Mouse (Mus musculus) forelimb bud, embryonic 11.5 days (tissue): ENCODE measurements at regions not wholly inside any gene's neighbourhood (a gene's known extent, or its start where the extent isn't known, plus 50 kb on each side); places are given as distances from the start of the nearest gene placed in this dataset.

Experiments used
- DNase-seq: peaks from one replicate; pipeline ENCODE4 v3.0.0-alpha.2; 2012; ENCODE audit warnings: low read depth, low spot score

DNA sequence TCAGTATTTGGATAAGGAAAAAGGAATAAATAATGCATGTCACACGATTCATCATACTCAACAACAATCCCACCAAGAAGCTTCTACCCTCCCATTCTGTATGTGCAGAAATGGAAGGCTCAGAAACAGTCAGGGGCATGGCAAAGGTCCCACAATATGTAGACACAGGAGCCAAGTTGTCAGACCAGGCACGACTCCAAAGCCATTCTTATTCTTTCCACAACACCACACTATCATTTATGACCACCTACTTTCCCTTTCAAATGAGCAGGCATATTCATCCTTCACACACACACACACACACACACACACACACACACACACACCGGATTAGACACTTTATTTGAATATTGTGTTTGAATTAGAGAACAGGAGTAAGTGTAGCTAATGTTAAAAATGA is 232.0 kb downstream of the Rab28 start:
- no peak for DNase-seq

GRCm38 (mm10) chr5:41445512-41446005 is 262.4 kb downstream of the Rab28 start:
- DNase-seq = no peak

DNA sequence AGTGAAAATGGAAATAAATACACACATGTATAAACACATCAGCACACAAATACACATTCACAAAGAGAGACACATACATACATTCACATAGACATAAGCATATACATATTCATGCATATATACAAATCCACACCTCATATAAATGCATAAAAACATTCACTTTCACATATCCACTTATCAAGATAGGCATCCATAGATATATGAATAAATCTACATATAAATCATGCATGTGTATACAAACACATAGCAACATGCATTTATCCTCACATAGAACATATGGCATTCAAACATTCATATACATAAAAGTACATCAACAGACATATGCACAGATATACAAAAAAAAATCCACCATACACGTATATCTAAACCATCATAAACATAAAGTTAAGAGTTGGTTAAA is 266.9 kb downstream of the Rab28 start:
- DNase-seq = no peak

GRCm38 (mm10) chr5:41419121-41419874 is 288.7 kb downstream of the Rab28 start:
- no peak for DNase-seq

DNA sequence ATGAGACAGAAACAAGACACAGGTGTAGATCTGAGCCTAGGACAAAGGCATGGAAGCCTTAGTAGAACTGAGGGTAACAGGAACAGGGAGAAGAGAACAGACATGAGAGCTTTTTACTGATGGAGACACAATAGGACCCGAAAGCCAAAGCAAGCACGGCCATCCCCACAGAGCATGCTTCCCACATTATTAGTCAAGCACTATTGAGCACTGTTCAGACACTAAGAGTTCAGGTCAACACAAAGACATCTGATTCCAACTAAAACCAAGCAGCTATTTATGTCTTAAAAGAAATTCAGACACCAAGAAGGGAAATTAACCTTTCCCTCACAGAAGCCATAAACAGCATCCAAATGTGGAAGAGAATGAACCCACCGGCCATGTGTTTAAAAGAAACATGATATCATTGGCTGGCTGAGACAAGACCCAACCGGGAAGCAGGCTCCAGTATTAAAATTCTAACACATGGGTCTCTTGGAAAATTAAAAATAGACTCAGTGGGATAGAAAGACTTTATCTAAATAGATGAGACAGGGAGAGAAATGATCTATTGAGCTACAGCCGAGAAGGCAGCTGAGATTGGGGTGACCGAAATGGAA is 298.8 kb downstream of the Rab28 start:
- DNase-seq = no peak

DNA sequence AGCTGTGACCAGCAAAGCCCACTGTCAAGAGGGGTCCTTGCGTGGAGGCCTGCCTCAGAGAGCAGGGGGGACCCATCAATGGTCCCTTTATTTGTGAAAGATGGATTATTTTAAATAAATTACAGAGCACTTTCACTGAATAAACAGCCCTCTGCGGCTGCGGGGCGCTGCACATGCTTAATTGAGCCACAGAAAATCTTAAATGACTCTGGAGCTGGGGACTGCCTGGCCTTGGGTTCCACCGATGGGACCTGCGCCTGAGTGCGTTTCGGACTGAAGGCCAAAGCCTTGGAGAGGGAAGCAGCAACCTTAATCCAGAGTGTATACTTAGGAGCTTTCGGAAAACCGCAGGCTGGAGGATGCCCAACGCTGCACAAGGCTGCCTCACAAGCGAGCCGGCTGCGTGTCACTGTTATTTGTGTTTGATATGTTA is 315.1 kb downstream of the Rab28 start:
- DNase-seq = peak; percentile 37

- DNase-seq = peak; percentile 71
These were observed 315.8 kb downstream of the Rab28 start for GRCm38 (mm10) chr5:41392137-41392554.

- no peak for DNase-seq
These were observed 334.5 kb downstream of the Rab28 start for GRCm38 (mm10) chr5:41373409-41373808.

GRCm38 (mm10) chr5:41371461-41371860 is 336.5 kb downstream of the Rab28 start:
- no peak for DNase-seq

DNA sequence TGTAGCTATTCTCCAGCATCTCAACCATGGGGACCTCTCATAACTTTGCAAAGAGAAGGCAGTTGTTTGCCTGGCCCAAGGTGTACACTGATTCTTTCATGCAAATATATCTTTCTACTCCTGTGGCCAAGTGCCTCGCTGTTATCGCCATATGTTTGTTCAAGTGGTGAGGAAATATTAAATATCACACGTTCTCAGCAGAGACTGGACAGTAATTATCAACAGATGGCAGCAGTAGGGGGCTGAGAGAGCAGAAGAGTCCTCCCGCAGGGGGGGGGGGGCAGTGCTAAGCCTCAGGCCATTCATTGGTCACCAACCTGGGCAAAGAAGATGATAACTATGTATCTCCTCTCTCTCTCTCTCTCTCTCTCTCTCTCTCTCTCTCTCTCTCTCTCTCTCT is 337.6 kb downstream of the Rab28 start:
- peak; percentile 32 for DNase-seq

DNA sequence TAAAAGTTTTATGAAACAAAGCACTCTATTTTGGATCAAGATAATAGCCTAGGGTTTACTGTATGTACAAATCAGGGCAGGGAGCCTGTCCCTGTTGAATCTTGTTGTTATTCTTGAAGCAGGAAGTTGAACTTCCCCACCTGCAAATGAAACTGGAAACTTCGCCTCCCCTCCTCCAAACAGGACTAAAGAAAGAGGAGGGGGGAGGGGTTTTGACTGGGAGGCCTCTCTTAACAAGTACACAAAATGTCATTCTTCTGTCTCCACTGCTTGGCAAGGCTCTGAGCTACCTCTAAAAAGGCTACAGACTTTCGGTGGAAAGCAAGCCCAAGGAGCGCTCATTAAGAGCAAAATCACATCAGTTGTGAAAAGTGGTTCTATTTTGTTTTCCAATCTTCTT is 338.1 kb downstream of the Rab28 start:
- DNase-seq = peak; percentile 20

- DNase-seq = no peak
These were observed 342.1 kb downstream of the Rab28 start for GRCm38 (mm10) chr5:41365883-41366282.

DNA sequence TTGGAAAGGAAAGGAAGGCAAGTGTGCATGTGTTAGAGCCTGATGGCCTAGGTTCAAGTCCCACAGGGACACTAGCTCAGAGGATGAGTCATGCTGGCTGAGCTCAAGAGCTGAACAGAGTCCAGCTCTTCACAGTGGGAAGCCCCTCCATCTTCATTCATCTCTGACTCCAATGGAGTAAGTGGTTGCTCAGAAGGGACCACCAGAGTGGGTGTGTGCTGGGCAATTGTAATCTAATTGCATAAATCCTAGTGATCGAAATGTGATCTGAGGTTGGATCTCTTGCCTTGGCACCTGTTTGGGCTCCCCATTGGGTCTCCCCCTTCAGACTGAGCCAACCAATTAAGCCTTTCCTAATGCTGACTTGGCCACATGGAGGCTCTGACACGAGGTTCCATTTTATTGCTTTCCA is 359.5 kb downstream of the Rab28 start:
- no peak for DNase-seq

DNA sequence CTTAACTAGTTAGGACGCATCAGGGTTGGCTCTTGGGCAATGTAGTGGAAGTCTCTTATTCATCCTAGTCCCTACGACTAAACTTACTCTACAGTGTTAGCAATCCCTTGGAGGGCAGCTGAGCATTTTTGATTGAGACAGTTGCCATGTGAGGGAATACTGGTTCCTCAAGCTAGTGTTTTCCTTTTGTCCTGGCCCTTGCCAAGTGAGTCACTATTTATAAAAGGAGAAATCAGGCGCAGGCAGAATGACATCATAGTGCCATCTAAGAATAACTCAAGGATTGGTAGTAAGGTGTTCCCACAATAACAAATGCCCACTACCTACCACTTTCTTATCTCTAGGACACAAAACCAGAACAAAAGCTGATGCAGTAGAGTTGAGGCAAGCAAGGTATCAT is 360.5 kb downstream of the Rab28 start:
- no peak for DNase-seq

DNA sequence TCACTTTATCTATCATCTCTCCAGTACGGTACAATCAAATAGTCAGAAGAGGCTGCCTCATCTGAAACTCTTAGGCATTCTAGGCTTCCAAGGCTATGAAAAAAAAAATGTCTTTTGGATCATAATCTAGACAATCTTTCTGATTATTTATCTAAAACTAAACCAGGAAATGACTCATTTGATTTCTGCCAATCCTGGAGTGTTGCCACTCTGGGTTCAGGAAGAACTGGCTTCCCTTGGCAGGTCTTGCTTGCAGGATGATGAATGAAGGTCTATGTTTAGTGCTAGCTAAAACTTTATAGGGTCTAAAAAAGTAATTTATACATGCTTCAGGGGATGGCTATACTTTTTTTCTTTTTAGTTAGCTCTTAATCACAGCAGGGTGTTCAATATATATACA is 367.4 kb downstream of the Rab28 start:
- DNase-seq = no peak

DNA sequence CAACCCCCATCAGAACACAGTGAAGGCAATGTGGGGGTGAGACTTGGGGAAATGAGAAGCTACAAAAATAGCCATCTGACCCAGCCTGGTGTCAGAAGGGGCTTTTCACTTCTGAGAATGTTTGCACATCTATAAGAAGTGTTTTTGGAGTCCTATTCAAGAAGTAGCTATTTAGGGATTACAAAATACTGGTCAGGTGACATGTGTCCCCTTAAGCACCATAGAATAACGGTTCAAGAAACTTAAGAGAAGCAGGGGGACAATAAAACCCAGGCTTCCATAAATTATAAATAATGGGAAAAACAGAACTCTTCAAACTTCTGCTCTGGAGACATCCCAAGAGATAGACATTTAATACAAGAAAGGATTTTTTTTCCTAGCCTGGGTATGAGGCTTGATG is 411.5 kb downstream of the Rab28 start:
- DNase-seq = no peak

GRCm38 (mm10) chr5:41266731-41267130 is 441.2 kb downstream of the Rab28 start:
- no peak for DNase-seq

DNA sequence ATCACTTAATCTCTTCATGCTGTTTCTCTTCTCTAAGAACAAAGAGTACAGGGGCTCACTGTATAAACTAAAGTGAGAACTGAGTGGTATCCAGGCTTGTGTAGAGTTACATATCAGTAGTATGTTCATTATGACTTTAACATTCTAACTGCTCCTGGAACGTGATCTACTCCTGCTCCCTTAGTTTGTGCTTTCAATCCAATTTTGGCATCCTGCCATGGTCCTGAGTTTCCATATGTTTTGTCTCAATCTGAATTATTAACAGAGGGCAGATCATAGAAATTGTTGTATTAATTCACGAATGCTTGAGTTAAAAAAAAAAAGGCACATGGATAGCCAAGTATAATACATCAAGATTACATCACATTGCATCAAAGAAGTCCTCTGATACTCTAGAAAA is 441.6 kb downstream of the Rab28 start:
- no peak for DNase-seq

DNA sequence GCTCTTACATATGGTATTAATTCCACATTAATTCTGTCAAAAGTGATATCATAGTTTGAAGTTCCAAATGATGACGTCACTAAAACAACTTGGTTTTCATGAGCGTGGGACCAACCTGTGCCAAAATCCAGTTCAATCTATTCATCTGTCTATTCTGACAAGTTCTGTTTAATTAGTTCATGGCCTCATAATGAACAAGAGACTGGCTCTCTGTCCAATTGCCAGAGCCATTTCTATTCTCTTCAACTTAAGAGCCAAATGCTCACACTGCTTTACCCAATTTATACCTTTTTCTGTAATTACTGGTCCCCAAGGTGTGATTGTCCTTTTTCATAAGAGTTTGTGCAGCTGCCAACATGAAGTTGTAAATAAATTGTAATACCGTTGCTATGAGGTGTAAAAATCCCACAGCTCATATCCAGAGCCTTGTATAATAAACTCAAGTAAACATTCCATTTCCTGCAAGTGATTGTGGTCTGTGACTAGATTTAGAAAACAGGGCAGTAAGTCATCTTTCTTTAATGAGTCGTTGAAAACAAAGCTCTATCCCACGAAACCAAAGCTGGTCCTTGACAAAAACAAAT is 446.2 kb downstream of the Rab28 start:
- DNase-seq = no peak
